Mouse (Mus musculus) layer of hippocampus, adult 11-12 months (tissue): ENCODE data around the gene Atcay.
A peak's percentile ranks its signal among the peaks of the same experiment; 100 is the strongest.
"Not testable (repeated sequence)": the region's sequence is repeated elsewhere in the genome, so short reads cannot be mapped to it uniquely, and the experiment has no call there.

Experiments
- DNase-seq: peaks from one replicate; pipeline ENCODE4 v3.0.0; 2022; ENCODE audit warnings: low spot score

Atcay gene

GRCm38 (mm10) chr10:81242021-81242420 lies 11.4 kb upstream of the Atcay start:
- DNase-seq, result no peak

GRCm38 (mm10) chr10:81240876-81241275 lies 10.2 kb upstream of the Atcay start:
- DNase-seq, result peak; percentile 78

GRCm38 (mm10) chr10:81238618-81239017 lies 8.0 kb upstream of the Atcay start:
- no peak for DNase-seq

GRCm38 (mm10) chr10:81236471-81237268 lies 6.0 kb upstream of the Atcay start:
- DNase-seq, result no peak

GRCm38 (mm10) chr10:81234206-81234605 lies 3.6 kb upstream of the Atcay start:
- DNase-seq, result peak; percentile 7

GRCm38 (mm10) chr10:81233226-81233585 lies 2.6 kb upstream of the Atcay start:
- DNase-seq, result no peak

- peak; percentile 93 for DNase-seq
Measured at GRCm38 (mm10) chr10:81232580-81233225, 2.1 kb upstream of the Atcay start, which contains the start of gene Zfr2. Gene Zfr2 (plus strand): TSS chr10:81233155.

- peak; percentile 10 for DNase-seq
Measured at GRCm38 (mm10) chr10:81231436-81231835, 803 bp upstream of the Atcay start.

GRCm38 (mm10) chr10:81229735-81230437 lies 747 bp downstream of the Atcay start:
- peak; percentile 39 for DNase-seq

GRCm38 (mm10) chr10:81223731-81224130 lies 6.9 kb downstream of the Atcay start:
- not testable (repeated sequence) for DNase-seq

- DNase-seq, result no peak
Measured at GRCm38 (mm10) chr10:81221402-81222015, 9.1 kb downstream of the Atcay start.

- DNase-seq, result no peak
Measured at GRCm38 (mm10) chr10:81217964-81218363, 12.7 kb downstream of the Atcay start.

GRCm38 (mm10) chr10:81217267-81217666 lies 13.4 kb downstream of the Atcay start:
- not testable (repeated sequence) for DNase-seq

GRCm38 (mm10) chr10:81216810-81217209 lies 13.8 kb downstream of the Atcay start:
- no peak for DNase-seq

GRCm38 (mm10) chr10:81216260-81216659 lies 14.4 kb downstream of the Atcay start:
- DNase-seq, result no peak

GRCm38 (mm10) chr10:81210154-81210553 lies 20.5 kb downstream of the Atcay start:
- peak; percentile 6 for DNase-seq

- no peak for DNase-seq
Measured at GRCm38 (mm10) chr10:81204137-81204536, 26.5 kb downstream of the Atcay start.

- peak; percentile 4 for DNase-seq
Measured at GRCm38 (mm10) chr10:81202978-81203720, 27.5 kb downstream of the Atcay start.

GRCm38 (mm10) chr10:81201807-81202758 lies 28.6 kb downstream of the Atcay start, which contains the start of gene Nmrk2:
Gene Nmrk2 (minus strand): TSS chr10:81202051.
- DNase-seq, result no peak

GRCm38 (mm10) chr10:81200605-81201287 lies 29.9 kb downstream of the Atcay start:
- DNase-seq, result no peak
